ENCODE assay signal across 8 mouse cellular contexts in genomic region chr11:115161578-115162204, GRCm38 (mm10). TPM values are rescaled to one million over a fixed set of nuclear protein-coding genes. Genes with fewer than 3 reads are reported as not detected.
DNase-seq lines count a peak whose midpoint lies in the region; ATAC-seq and TF ChIP-seq lines count a peak whose summit lies in the region.

No protein-coding gene starts in this region.

- no peak overlapping the region for H3K4me3 ChIP-seq in heart, embryonic 13.5 days
- H3K4me3 ChIP-seq in heart, postnatal 0 days (ENCODE audit: low read depth, low read length), result no peak overlapping the region

- no peak for TF ChIP-seq EP300 in heart, postnatal 0 days (IDR thresholded peaks at IDR 0.05; ENCODE audit: low read depth)

- no peaks in the 10 kb centered on the region for H3K9me3 ChIP-seq in heart, embryonic 13.5 days
- no peaks in the 10 kb centered on the region for H3K9me3 ChIP-seq in heart, postnatal 0 days (replicated peaks; ENCODE audit: control insufficient read depth, low read length)

- ATAC-seq in heart, embryonic 13.5 days (ENCODE audit: extremely low read depth, insufficient number of reproducible peaks, low FRiP score, low TSS enrichment), result no peak
- ATAC-seq in heart, postnatal 0 days (ENCODE audit: insufficient read depth, low read depth), result no peak

- TF ChIP-seq CTCF in heart, postnatal 0 days (IDR thresholded peaks at IDR 0.05; ENCODE audit: low read depth), result no peak

- no peak overlapping the region; the same call in 1 of the 2 replicates for H3K27ac ChIP-seq in heart, embryonic 13.5 days (replicated peaks)
- peak overlapping the region; percentile 60; the same call in 1 of the 2 replicates for H3K27ac ChIP-seq in heart, postnatal 0 days (ENCODE audit: low read depth)

- H3K9ac ChIP-seq in heart, embryonic 13.5 days, result 0 out of 2 replicates have a peak overlapping the region, but pooled peaks have one; percentile 24
- no peak overlapping the region; the same call in 1 of the 2 replicates for H3K9ac ChIP-seq in heart, postnatal 0 days (replicated peaks; ENCODE audit: low read depth, low read length)

- no peak for DNase-seq in heart, postnatal 36 days
- DNase-seq in CD4-positive helper T cell, adult 2 months (ENCODE audit: low read depth, low spot score), result peak; percentile 72
- DNase-seq in heart, postnatal 0 days (ENCODE audit: low spot score), result no peak
- DNase-seq in splenic B cell, adult 2 months (ENCODE audit: low read depth, low spot score), result peak; percentile 64
- DNase-seq in kidney, adult 18-20 months, result no peak
- no peak for DNase-seq in right cerebral cortex, postnatal 36 days (ENCODE audit: low spot score in 2 of 2)
- no peak for DNase-seq in layer of hippocampus, adult 9-10 months (ENCODE audit: low spot score)

- H3K4me1 ChIP-seq in heart, embryonic 13.5 days, result peaks cover 59% of the 10 kb centered on the region
- 0 out of 2 replicates have a peak, but pooled peaks cover 17% of the 10 kb centered on the region for H3K4me1 ChIP-seq in heart, postnatal 0 days (ENCODE audit: control insufficient read depth, insufficient read depth)

- no peaks in the 10 kb centered on the region for H3K36me3 ChIP-seq in heart, embryonic 13.5 days
- no peaks in the 10 kb centered on the region for H3K36me3 ChIP-seq in heart, postnatal 0 days (replicated peaks; ENCODE audit: control insufficient read depth, insufficient read depth, low read length)
- no peaks in the 10 kb centered on the region for H3K36me3 ChIP-seq in splenic B cell, adult 2 months (ENCODE audit: control insufficient read depth, insufficient read depth, low read length, poor library complexity, severe bottlenecking)

- intact Hi-C loops in heart, postnatal 36 days (cut with DNase I), result loop anchor here (1.0 kb wide), 2 partner anchors 21 to 108 kb away; no protein-coding TSS in a partner anchor

- H3K4me2 ChIP-seq in heart, embryonic 13.5 days, result peak overlapping the region; percentile 97; the same call in 1 of the 2 replicates
- H3K4me2 ChIP-seq in heart, postnatal 0 days (ENCODE audit: low read depth, low read length), result peak overlapping the region; percentile 70; the same call in 1 of the 2 replicates

- WGBS in heart, embryonic 13.5 days, result 37% methylated on average over 9 of the region's 9 CpGs
- 39% methylated on average over 9 of the region's 9 CpGs for WGBS in heart, postnatal 0 days

- H3K27me3 ChIP-seq in heart, embryonic 13.5 days (replicated peaks), result peaks cover 33% of the 10 kb centered on the region
- peaks cover 16% of the 10 kb centered on the region for H3K27me3 ChIP-seq in heart, postnatal 0 days (ENCODE audit: control insufficient read depth, insufficient read depth, low read length)
- no peaks in the 10 kb centered on the region for H3K27me3 ChIP-seq in splenic B cell, adult 2 months (ENCODE audit: control insufficient read depth, insufficient read depth, low read length, poor library complexity, severe bottlenecking)

RNA-seq across cellular contexts. Expression of gene Slc9a3r1, which starts 1.4 kb away (rescaled TPM):
- polyA plus RNA-seq in heart, embryonic 13.5 days (2015; fragmentation: Nextera tagmentation; extraction: Ambion mirVana), result 23.1 and 24.4 TPM in 2 replicates
- 10 to 100 TPM in 1 of 2 experiments, 1 to 10 TPM in 1; 9.9 to 10.5 TPM for total RNA-seq in heart, postnatal 36 days (2021)
- 11.3 and 13.6 TPM in 2 replicates for total RNA-seq in heart, postnatal 0 days (2014; rRNA removed; ENCODE audit: low replicate concordance)
- polyA plus RNA-seq in heart, postnatal 0 days (2015; fragmentation: Nextera tagmentation; extraction: Ambion mirVana), result 12.3 and 14.2 TPM in 2 replicates

RNA-seq across cellular contexts. Expression of gene Tmem104, which starts 25.6 kb away (rescaled TPM):
- 7.1 and 7.7 TPM in 2 replicates for polyA plus RNA-seq in heart, embryonic 13.5 days (2015; fragmentation: Nextera tagmentation; extraction: Ambion mirVana)
- total RNA-seq in heart, postnatal 36 days (2021), result 10 to 100 TPM; 10.4 to 12.5 TPM
- total RNA-seq in heart, postnatal 0 days (2014; rRNA removed; ENCODE audit: low replicate concordance), result 4.1 and 9.0 TPM in 2 replicates
- 6.0 and 6.4 TPM in 2 replicates for polyA plus RNA-seq in heart, postnatal 0 days (2015; fragmentation: Nextera tagmentation; extraction: Ambion mirVana)

RNA-seq across cellular contexts. Expression of gene Nat9, which starts 26.0 kb away (rescaled TPM):
- 13.8 and 19.0 TPM in 2 replicates for polyA plus RNA-seq in heart, embryonic 13.5 days (2015; fragmentation: Nextera tagmentation; extraction: Ambion mirVana)
- total RNA-seq in heart, postnatal 36 days (2021), result 10 to 100 TPM; 19.8 to 28.0 TPM
- 7.7 and 8.0 TPM in 2 replicates for total RNA-seq in heart, postnatal 0 days (2014; rRNA removed; ENCODE audit: low replicate concordance)
- 21.1 and 21.6 TPM in 2 replicates for polyA plus RNA-seq in heart, postnatal 0 days (2015; fragmentation: Nextera tagmentation; extraction: Ambion mirVana)

RNA-seq across cellular contexts. Expression of gene Cd300lf, which starts 27.9 kb away (rescaled TPM):
- 0.37 and 0.38 TPM in 2 replicates for polyA plus RNA-seq in heart, embryonic 13.5 days (2015; fragmentation: Nextera tagmentation; extraction: Ambion mirVana)
- total RNA-seq in heart, postnatal 36 days (2021), result under 1 TPM; 0.08 to 0.33 TPM
- 0.15 and 3.3 TPM in 2 replicates for total RNA-seq in heart, postnatal 0 days (2014; rRNA removed; ENCODE audit: low replicate concordance)
- 0.63 and 0.96 TPM in 2 replicates for polyA plus RNA-seq in heart, postnatal 0 days (2015; fragmentation: Nextera tagmentation; extraction: Ambion mirVana)

Comparison
In these comparisons a context has a peak if more than half of its experiments do, and no peak if none do; other contexts are left out.
1. DNase-seq: peak in CD4-positive helper T cell, adult 2 months (single experiment) and splenic B cell, adult 2 months (single experiment); none in heart, postnatal 36 days (0 of 2), heart, postnatal 0 days (single experiment), kidney, adult 18-20 months (single experiment), right cerebral cortex, postnatal 36 days (0 of 2) and layer of hippocampus, adult 9-10 months (single experiment).